Mouse (Mus musculus): Measurements from ENCODE around the gene Ephb2.

Ephb2 gene

GRCm38 (mm10) chr4:136697325-136697724 lies 138.5 kb downstream of the Ephb2 start:
- DNase-seq: peak; percentile 58

GRCm38 (mm10) chr4:136696381-136696925 lies 139.3 kb downstream of the Ephb2 start:
- DNase-seq: peak; percentile 77

DNA sequence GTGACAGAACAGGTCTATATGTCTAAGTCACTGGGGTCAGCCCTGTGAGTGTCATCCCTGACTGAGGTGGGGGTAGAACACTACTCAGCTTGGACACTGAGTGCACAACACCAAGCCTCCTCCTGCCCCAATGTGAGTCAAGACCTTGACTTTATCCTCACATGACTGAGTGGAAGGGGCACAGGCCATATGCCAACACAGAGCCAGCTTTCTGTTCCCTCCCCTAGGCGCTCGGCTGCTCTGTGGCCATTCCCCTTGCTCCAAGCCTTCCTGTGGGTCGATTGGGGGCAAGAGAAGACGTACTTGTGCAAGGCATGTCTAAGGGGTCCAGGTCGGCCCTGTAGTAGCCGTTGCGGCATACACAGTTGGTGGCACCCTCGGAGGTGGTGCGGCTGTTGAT lies 140.1 kb downstream of the Ephb2 start:
- no peak for DNase-seq

DNA sequence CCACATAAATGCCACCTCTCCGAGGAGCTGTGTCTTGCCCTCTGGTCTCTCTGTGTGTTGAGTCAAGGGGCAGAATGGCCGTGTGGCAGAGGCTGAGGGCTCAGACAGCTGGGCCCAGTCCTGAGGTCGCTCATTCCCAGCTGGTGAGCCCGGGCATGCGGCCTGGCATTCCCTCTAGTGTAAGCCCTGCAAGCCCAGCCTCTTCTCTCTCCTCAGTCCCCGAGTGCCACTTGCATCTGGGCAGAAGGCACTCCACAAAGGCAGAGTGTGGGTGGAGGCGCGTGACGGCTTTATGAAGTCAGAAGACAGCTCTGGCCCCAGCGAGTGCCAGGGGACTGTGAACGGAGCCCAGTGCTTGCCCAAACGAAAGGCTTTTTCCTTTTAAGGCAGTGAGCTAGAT lies 145.8 kb downstream of the Ephb2 start:
- no peak for DNase-seq

DNA sequence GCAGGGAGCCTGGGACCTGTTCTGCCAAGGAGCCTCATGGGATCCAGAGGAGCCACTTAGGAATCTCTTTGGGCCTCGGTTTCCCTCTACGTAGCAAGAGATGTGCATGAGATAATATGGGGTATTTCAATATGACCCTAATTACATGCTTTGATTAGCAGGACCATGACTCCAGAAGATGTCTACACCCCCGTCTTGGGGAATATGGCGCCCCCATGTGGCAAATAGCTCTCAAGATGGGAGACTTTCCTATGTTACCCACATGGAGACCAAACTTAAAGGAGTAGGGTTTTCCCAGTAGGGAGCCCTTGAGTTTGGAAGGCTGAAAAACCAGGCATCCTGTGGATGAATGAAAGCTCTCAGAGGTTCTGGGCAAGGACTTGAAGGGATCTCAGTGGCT lies 147.7 kb downstream of the Ephb2 start:
- no peak for DNase-seq

DNA sequence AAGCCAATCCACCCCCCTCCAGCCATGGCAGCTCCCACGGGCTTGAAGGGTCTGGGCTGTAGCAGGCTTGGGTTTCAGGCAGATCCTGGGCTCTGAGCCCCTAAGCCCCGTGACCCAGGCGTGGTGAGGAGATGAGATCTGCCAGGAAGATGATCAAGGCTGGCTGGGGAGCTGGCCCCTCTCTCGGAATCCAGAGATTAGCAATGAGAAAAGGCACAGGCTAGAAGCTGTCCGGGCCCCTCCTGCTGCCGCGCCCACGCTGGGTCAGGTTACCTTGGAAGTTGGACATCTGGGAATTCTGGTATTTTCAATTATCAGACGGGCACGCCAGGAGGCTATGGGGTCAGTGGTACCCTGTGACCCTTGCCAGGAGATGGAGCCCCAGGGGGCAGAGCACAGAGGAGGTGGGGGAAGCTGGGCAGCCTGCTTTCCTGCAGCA lies 150.3 kb downstream of the Ephb2 start:
- no peak for DNase-seq

- no peak for DNase-seq
Measured at GRCm38 (mm10) chr4:136684485-136684884, 151.3 kb downstream of the Ephb2 start.

GRCm38 (mm10) chr4:136680641-136681040 lies 155.1 kb downstream of the Ephb2 start:
- no peak for DNase-seq

DNA sequence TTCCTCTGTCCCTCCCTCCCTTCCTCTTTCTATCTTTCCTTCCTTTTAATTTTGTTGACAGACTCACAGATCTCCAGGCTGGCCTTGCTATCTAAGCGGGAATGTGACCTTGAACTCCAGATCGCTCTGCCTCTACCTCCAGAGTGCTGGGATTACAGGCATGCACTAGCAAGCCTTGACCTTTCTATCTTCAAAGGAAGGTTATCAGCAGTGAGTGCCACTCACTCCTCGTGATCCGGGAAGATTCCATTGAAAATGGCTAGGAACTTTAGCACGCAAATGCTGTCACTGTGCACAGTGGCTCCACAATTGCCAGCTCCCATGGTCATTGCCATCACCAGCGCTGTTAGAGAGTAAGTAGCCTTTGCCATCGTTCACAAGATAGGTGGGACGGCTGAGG lies 156.6 kb downstream of the Ephb2 start:
- DNase-seq: no peak

GRCm38 (mm10) chr4:136678480-136678879 lies 157.3 kb downstream of the Ephb2 start:
- DNase-seq: peak; percentile 97

- no peak for DNase-seq
Measured at GRCm38 (mm10) chr4:136675439-136675838, 160.3 kb downstream of the Ephb2 start.

DNA sequence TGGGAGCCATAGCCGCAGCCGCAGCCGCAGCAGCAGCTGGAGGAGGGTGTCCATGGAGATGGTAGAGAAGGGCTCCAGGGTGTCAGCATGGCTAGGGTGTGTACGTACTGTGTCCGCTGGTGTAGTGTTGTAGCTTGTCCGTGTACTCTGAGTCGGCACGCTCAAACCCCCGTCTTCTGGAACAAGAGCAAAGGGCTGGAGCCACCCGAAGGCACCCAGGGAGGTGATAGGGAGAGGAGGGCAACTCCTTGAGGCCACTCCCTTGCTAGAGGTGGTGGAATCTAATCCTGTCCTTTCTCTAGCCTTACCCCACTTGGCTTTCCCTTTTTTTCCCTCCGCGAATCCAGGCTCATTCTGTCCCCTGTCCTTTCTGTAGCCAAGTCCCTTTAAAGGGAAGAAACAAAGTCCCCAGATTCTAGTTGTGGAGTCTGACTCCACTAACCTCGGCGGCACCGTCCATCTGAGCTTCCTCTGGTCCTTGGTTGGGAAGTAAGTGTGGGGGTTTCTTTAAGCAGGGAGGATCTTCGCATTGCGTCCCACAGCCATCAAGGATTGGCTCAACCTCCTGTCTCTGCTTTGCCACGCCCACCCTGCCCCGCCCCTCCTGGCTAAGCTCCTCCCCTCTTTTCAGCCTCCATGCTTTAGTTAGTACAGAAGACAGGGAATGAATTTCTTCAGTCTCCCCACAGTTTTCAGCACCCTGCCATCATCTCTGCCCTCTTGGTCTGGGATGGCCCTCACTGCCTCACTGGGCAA lies 163.3 kb downstream of the Ephb2 start:
- DNase-seq: no peak

DNA sequence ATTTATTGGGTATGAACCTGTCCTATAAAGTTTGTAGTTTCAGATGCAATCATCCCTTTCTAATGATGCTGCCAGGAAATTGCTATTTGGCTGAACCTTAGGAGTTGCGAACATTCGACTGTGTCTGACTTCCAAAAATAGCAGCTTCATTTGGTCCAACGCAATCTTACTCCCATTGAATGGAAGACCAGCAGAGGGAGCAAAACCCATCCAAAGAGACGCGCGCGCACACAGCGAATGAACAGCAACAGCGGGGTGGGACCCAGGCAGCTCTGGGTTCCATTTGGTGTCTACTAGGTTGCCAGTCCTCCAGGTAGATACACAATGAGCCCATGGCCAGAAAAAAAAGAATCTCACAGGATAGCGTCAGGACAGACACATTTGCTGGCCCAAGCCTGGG lies 168.0 kb downstream of the Ephb2 start:
- DNase-seq: no peak

- no peak for DNase-seq
Measured at GRCm38 (mm10) chr4:136666002-136666401, 169.8 kb downstream of the Ephb2 start.

- peak; percentile 56 for DNase-seq
Measured at GRCm38 (mm10) chr4:136665068-136665467, 170.7 kb downstream of the Ephb2 start.

DNA sequence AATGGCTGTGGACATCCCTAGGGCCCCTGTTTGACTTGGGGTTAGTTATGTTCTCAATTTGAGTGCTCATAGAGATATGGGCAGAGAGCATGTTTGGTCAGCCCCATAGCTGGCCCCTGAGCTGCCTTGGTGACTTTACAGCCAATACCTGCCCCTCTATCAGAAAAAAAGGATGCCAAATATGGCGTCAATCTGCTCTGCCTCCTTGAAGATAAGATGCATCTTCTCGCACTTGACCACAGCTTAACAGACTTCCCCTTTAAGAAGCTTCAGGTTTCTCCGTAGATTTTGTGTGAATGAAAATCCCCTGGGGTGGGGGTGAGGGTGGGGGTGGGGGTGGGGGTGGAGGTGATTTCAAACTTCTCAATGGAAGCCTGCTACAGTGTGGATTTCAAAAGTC lies 177.9 kb downstream of the Ephb2 start:
- DNase-seq: no peak

GRCm38 (mm10) chr4:136653692-136654234 lies 182.0 kb downstream of the Ephb2 start:
- DNase-seq: no peak

DNA sequence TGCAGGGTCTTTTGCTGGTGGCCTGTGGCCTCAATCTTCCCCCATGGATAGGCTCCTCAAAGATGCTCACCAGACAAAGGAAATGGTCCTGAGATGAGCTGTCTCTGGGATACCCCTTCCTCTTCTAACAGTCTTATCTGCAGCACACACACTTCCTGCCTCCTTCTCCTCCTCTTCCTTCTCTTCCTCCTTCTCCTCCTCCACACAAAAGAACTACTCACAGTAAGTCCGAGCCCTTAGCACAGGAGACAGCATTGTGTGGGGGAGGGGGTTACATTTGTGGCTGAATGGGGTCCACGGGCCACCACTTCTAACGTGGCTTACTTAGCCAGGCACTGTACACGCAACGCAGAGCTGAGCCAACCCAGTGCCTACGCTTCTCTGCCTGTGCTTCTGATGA lies 182.8 kb downstream of the Ephb2 start:
- DNase-seq: no peak

- peak; percentile 51 for DNase-seq
Measured at GRCm38 (mm10) chr4:136652528-136652910, 183.3 kb downstream of the Ephb2 start.

GRCm38 (mm10) chr4:136651882-136652527 lies 183.8 kb downstream of the Ephb2 start:
- DNase-seq: peak; percentile 54

DNA sequence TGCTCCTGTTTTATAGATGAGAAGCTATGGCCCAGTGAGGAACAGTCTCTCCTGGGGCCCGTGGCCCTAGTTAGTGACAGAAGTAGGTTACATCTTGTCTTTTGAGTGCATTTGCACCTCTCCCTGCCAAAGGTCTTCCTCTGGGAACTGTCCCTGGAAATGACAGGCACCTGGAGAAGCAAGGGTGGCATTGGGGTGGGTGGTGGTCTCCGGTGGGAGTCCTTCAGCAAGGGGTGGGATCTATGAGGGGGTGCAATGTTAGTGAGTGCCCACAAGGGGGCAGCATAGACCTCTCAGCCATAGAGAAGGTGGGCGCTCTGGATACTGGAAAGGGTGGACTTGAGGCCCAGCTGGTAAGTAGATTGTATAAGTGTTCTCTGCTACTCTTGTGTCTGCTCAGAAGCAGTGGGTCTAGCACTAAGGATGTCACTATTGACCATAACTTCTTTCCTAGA lies 184.4 kb downstream of the Ephb2 start:
- DNase-seq: peak; percentile 49

DNA sequence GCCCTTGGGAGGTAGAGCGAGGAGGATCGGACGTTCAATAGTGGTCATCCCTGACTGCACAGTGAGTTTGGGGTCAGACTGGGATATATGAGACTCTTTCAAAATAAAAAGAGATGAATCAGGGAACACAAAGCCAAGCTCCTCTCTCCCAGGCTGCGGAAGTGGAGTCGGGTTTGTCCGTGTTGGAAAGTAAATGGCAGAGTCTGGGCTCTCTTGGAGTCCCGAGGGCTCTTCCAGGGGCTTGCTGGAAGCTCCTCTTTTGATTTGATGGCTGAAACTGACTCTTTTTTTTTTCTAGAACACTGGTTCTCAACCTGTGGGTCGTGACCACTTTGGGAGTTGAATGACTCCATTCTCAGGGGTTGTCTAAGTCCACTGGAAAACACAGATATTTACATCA lies 185.5 kb downstream of the Ephb2 start:
- no peak for DNase-seq

GRCm38 (mm10) chr4:136649480-136650196 lies 186.2 kb downstream of the Ephb2 start:
- DNase-seq: no peak
